Mouse (Mus musculus) limb, embryonic 11.5 days (tissue): Measurements from ENCODE around the gene Cib4. TPM values are rescaled to one million over a fixed set of nuclear protein-coding genes. Genes with fewer than 3 reads are reported as not detected.

Source experiments
- ATAC-seq: fragments of 200-750 bp; cut with Nextera tagmentation; 2 replicates; pipeline ENCODE4 v1.8.0; 2017; ENCODE audit warnings: low read depth; ENCODE audit not compliant: insufficient number of reproducible peaks, low FRiP score, low TSS enrichment
- DNase-seq: peaks from one replicate; pipeline ENCODE4 v3.0.0-alpha.2; 2015; ENCODE audit warnings: low spot score
- H3K27ac ChIP-seq: fragments of 300-500 bp; sonication (generic); replicated peaks from 2 replicates; pipeline ENCODE4 v1.5.1; 2014; ENCODE audit warnings: low read depth, mild to moderate bottlenecking, low read length
- H3K27me3 ChIP-seq: fragments of 300-500 bp; sonication (generic); 2 replicates; pipeline ENCODE4 v1.6.1; 2014; ENCODE audit warnings: mild to moderate bottlenecking, low read length, mixed read lengths; ENCODE audit not compliant: control insufficient read depth, insufficient read depth
- H3K36me3 ChIP-seq: fragments of 300-500 bp; sonication (generic); 2 replicates; pipeline ENCODE4 v1.6.1; 2014; ENCODE audit warnings: mild to moderate bottlenecking, low read length, moderate library complexity, mixed read lengths; ENCODE audit not compliant: control insufficient read depth, insufficient read depth
- H3K4me1 ChIP-seq: fragments of 300-500 bp; sonication (generic); 2 replicates; pipeline ENCODE4 v1.6.1; 2014; ENCODE audit warnings: low read length, mixed read lengths; ENCODE audit not compliant: control insufficient read depth, insufficient read depth
- H3K4me2 ChIP-seq: fragments of 300-500 bp; sonication (generic); 2 replicates; pipeline ENCODE4 v1.6.1; 2014; ENCODE audit warnings: low read depth, mild to moderate bottlenecking, moderate library complexity; ENCODE audit not compliant: severe bottlenecking
- H3K4me3 ChIP-seq: fragments of 300-500 bp; sonication (generic); 2 replicates; pipeline ENCODE4 v1.5.1; 2014; ENCODE audit warnings: low read depth, low read length
- H3K9ac ChIP-seq: fragments of 300-500 bp; sonication (generic); 2 replicates; pipeline ENCODE4 v1.6.1; 2014; ENCODE audit warnings: mild to moderate bottlenecking, low read length
- H3K9me3 ChIP-seq: fragments of 300-500 bp; sonication (generic); 2 replicates; pipeline ENCODE4 v1.6.1; 2016; ENCODE audit warnings: low read length; ENCODE audit not compliant: control insufficient read depth
- WGBS: fragments of 180-500 bp; shearing (Covaris S2); extraction: QIAGEN DNeasy Blood & Tissue Kit; methylation state at CpG from one replicate; pipeline ENCODE4 v1.1.7; 2014; 5-methylcytosine and 5-hydroxymethylcytosine counted together
- polyA plus RNA-seq: library from polyadenylated mRNA; unstranded; fragments of >200 nt; fragmentation: Nextera tagmentation; extraction: Ambion mirVana; gene quantifications from 2 replicates; pipeline ENCODE4 v1.2.1, GENCODE M21; 2014

Cib4 gene
- polyA plus RNA-seq, 1 experiment from 2014 or later: not detected

DNA sequence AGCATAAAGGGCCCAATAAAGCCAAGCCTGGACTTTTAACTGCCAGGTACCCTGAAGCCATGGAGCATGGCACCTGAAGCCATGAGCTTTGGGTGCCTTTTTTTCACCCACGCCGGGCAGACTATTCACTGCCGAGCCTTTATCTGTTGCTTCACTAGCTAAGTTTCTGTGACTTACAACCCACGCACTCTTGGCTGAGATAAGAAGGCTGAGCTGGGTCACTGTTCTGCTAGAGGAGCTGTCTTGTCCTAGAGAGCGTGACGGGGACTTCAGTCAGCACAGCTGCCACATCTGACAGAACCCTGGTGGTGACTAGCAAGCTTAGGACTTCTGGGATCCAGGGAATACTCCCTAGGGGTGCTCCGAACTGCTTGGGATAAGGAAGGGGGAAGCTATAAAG, 51.9 kb downstream of the Cib4 start:
- H3K4me3 ChIP-seq: no peak overlapping the region
- no peak overlapping the region for H3K27ac ChIP-seq
- H3K4me1 ChIP-seq: peaks cover 12% of the 10 kb centered on the region
- 84% methylated on average over 7 of the region's 7 CpGs for WGBS
- H3K27me3 ChIP-seq: no peaks in the 10 kb centered on the region
- H3K9me3 ChIP-seq: no peaks in the 10 kb centered on the region
- DNase-seq (no peak), ATAC-seq (no peak)
- no peak overlapping the region for H3K9ac ChIP-seq
- H3K4me2 ChIP-seq: no peak overlapping the region
- no peaks in the 10 kb centered on the region for H3K36me3 ChIP-seq

DNA sequence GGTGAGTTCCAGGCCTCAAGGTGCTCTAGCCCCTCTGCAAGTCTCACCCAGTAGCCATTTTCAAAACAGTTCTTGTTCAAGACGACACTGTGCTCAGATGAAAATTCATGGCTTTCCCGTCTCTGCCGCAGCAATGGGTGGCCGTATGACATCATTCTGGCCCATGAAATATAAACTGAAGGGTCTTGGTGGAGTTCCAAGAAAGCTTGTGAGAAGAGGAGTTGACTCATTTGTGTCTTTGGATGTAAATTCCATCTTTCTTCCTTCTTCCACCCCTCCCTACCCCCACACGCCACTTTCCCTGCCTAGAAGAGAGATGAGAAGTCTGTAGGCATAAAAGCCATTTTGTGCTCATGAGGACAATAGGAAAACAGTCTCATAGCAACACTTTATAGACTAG, 54.8 kb downstream of the Cib4 start:
- Histone ChIP-seq H3K27me3 (no peaks in the 10 kb centered on the region), H3K27ac (no peak overlapping the region), H3K4me1 (no peaks in the 10 kb centered on the region), H3K4me2 (no peak overlapping the region), H3K4me3 (no peak overlapping the region), H3K9ac (no peak overlapping the region), H3K36me3 (no peaks in the 10 kb centered on the region), H3K9me3 (no peaks in the 10 kb centered on the region)
- 87% methylated on average over 5 of the region's 5 CpGs for WGBS
- ATAC-seq: no peak
- no peak for DNase-seq

DNA sequence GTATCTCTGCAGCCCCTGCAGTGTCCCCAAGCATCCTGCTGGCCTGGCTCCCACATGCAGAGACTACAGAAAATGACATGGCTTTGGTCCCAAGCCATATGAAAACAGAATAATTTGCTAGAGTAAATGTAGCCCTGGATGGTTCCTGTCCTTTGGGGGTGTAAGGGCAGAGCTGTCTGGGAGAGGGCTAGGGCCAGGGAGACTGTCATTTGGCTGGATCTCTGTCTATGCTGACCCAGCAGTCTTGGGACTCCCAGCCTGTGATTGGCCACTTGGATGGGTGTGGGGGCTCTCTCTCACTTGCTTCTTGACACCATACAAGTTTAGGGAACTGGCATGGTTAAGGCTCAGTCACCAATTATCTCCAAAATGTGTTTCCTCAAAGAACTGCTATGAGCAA, 55.4 kb downstream of the Cib4 start:
- no peaks in the 10 kb centered on the region for H3K36me3 ChIP-seq
- ATAC-seq: no peak
- no peaks in the 10 kb centered on the region for H3K9me3 ChIP-seq

DNA sequence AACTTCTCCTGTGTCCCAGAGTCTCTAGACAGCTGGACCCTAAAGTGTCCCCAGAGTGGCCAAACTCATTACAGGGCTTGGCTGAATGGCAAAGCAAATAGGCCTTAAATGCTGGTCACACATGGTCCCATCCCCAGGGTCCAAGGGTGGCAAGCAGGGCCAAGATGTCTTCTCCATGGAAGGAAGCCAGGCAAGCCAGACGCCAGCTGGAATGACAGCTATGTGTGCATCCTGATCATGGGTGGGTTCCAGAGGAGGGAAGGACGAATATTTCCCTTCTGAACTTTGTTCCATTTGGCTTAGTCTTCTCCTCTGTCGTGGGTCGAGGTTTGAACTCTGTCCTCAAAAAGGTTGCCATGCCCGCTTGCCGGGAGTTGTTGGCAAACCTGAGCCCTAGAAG, 60.5 kb downstream of the Cib4 start:
- H3K27ac ChIP-seq: no peak overlapping the region
- ATAC-seq (no peak), DNase-seq (no peak)
- WGBS: 91% methylated on average over 6 of the region's 6 CpGs
- no peak overlapping the region for H3K4me3 ChIP-seq
- no peaks in the 10 kb centered on the region for H3K9me3 ChIP-seq
- H3K9ac ChIP-seq: no peak overlapping the region
- H3K4me2 ChIP-seq: no peak overlapping the region
- H3K4me1 ChIP-seq: no peaks in the 10 kb centered on the region
- H3K36me3 ChIP-seq: no peaks in the 10 kb centered on the region
- H3K27me3 ChIP-seq: no peaks in the 10 kb centered on the region

More for the DNA sequence above, 55.4 kb downstream of the Cib4 start:
- Histone ChIP-seq H3K4me2 (no peak overlapping the region), H3K27ac (no peak overlapping the region), H3K9ac (no peak overlapping the region), H3K27me3 (no peaks in the 10 kb centered on the region), H3K4me3 (no peak overlapping the region), H3K4me1 (no peaks in the 10 kb centered on the region)
- DNase-seq: no peak

DNA sequence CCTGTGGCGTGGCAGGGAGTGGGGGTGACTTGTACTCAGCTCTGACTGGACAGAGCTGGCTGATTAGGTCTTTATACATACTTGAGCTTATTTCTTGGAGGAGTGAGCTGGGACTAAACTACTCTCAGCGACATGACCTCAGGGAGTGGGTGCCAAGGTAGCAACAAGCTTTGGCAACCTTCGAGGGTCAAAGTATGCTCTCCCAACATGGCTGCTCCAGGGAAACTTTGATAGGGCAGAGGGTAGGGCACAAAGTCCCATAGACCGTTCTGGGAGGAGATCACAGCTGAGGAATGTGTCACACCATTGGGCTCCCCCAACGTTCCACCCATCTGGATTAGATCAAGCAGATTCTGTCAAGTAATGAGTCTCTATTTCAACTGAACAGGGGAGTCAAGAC, 61.0 kb downstream of the Cib4 start:
- Histone ChIP-seq H3K4me3 (no peak overlapping the region), H3K27ac (no peak overlapping the region), H3K9me3 (no peaks in the 10 kb centered on the region), H3K9ac (no peak overlapping the region), H3K27me3 (no peaks in the 10 kb centered on the region), H3K4me2 (no peak overlapping the region), H3K4me1 (no peaks in the 10 kb centered on the region), H3K36me3 (no peaks in the 10 kb centered on the region)
- DNase-seq (no peak), ATAC-seq (no peak)
- 78% methylated on average over 5 of the region's 5 CpGs for WGBS

DNA sequence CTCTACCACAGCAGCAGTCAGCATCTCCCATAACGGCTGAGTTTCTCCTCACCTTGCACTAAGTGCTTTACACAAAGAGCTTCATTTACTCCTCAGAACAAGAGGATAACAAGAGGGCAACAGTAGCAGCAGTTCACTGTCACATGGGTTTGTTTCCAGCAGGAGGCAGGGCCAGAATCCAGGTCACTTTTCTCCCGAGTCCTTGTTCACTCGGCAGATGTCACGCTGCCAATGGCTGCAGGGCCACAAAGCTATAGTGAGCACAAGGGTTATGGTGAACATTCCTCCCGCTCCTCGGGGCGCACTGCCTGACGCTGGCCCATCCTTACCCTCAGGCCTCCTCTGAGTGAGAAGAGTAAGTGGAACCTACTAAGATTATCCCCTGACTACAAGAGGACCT, 62.1 kb downstream of the Cib4 start:
- Histone ChIP-seq H3K4me2 (no peak overlapping the region), H3K9ac (no peak overlapping the region), H3K27ac (no peak overlapping the region), H3K27me3 (no peaks in the 10 kb centered on the region), H3K4me3 (no peak overlapping the region), H3K4me1 (no peaks in the 10 kb centered on the region), H3K9me3 (no peaks in the 10 kb centered on the region), H3K36me3 (no peaks in the 10 kb centered on the region)
- WGBS: 85% methylated on average over 8 of the region's 8 CpGs
- no peak for ATAC-seq
- DNase-seq: no peak

DNA sequence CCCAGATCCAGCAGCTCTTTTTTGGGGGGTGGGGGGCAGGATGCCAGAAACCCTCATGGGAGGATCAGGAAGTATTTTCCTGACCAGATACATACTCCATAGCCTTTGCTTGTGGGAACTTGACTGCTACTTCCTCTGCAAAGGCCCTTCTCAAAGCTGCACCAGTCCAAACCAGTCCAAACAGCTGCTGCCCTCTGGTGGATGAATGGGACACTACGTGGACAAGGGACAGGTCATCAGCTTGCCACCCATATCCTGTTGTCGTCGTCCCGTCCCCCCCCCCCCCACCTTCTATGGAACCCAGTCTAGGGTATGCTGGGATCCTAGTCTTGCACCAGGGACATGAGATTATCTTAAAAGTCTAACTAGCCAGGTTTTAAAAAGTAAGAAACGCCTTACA, 63.3 kb downstream of the Cib4 start:
- Histone ChIP-seq H3K4me3 (no peak overlapping the region), H3K4me2 (no peak overlapping the region), H3K9ac (no peak overlapping the region), H3K27ac (no peak overlapping the region), H3K4me1 (no peaks in the 10 kb centered on the region), H3K36me3 (no peaks in the 10 kb centered on the region), H3K9me3 (no peaks in the 10 kb centered on the region), H3K27me3 (no peaks in the 10 kb centered on the region)
- peak; percentile 87 for DNase-seq
- no peak for ATAC-seq
- 16% methylated on average over 5 of the region's 5 CpGs for WGBS

DNA sequence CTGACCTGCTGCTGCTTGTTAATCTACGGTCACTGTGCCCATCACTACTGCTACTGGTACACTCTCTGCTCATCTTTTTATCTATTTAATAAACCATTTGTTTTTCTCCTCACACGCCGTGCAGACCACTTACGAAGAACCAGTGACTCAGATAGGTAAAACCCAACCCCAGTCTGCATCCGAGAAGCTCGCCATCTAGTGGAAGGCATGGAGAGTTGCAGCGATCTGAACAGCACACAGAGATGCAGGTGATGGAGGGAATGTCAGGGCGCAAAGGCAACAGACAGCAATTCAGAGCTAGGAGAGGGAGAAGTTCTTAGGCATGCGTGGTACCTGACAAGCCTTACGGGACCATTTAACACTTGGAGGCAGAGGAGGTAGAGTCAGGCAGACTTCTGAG, 69.1 kb downstream of the Cib4 start:
- DNase-seq: peak; percentile 55
- Histone ChIP-seq H3K27me3 (no peaks in the 10 kb centered on the region), H3K4me1 (no peaks in the 10 kb centered on the region), H3K9me3 (no peaks in the 10 kb centered on the region), H3K4me3 (no peak overlapping the region), H3K9ac (no peak overlapping the region), H3K4me2 (no peak overlapping the region), H3K27ac (no peak overlapping the region), H3K36me3 (no peaks in the 10 kb centered on the region)
- no peak for ATAC-seq
- WGBS: 41% methylated on average over 10 of the region's 10 CpGs

DNA sequence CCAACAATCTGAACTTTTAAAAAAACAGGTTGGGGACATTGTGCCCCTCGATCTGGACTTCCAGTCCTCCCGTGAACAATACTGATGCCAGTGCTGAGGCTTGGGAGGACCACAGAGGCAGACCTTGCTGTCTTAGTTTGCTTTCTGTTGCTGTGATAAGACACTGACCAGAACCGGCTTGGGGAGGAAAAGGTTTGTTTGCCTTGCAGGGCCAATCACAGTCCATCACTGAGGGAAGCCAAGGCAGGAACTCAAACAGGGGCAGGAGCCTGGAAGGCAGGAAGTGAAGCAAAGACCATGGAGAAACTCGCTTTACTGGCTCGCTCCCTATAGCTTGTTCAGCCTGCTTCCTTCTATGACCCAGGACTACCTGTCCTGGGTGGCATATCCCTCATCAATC, 73.5 kb downstream of the Cib4 start:
- 72% methylated on average over 5 of the region's 5 CpGs for WGBS
- Histone ChIP-seq H3K4me3 (no peak overlapping the region), H3K27me3 (no peaks in the 10 kb centered on the region), H3K36me3 (no peaks in the 10 kb centered on the region), H3K9me3 (no peaks in the 10 kb centered on the region), H3K27ac (no peak overlapping the region), H3K4me2 (no peak overlapping the region), H3K9ac (no peak overlapping the region), H3K4me1 (no peaks in the 10 kb centered on the region)
- ATAC-seq (no peak), DNase-seq (no peak)
